Mouse (Mus musculus) heart, embryonic 13.5 days (tissue): ENCODE data around the gene Fbxo34. TPM values are rescaled to one million over a fixed set of nuclear protein-coding genes. Genes with fewer than 3 reads are reported as not detected.

Experiments used
- ATAC-seq: fragments of 200-750 bp; cut with Nextera tagmentation; 2 replicates; pipeline ENCODE4 v1.8.0; 2017; ENCODE audit warnings: moderate TSS enrichment; ENCODE audit not compliant: insufficient number of reproducible peaks, low FRiP score, low TSS enrichment; ENCODE audit errors: extremely low read depth
- H3K27ac ChIP-seq: fragments of 300-500 bp; sonication (generic); replicated peaks from 2 replicates; pipeline ENCODE4 v1.5.1; 2015; ENCODE audit warnings: moderate library complexity, mild to moderate bottlenecking, inconsistent platforms
- H3K27me3 ChIP-seq: fragments of 300-500 bp; sonication (generic); replicated peaks from 2 replicates; pipeline ENCODE4 v1.6.1; 2015; ENCODE audit warnings: mild to moderate bottlenecking, inconsistent platforms
- H3K36me3 ChIP-seq: fragments of 300-500 bp; sonication (generic); 2 replicates; pipeline ENCODE4 v1.6.1; 2015; ENCODE audit warnings: mild to moderate bottlenecking, inconsistent platforms
- H3K4me1 ChIP-seq: fragments of 300-500 bp; sonication (generic); 2 replicates; pipeline ENCODE4 v1.6.1; 2015; ENCODE audit warnings: inconsistent platforms
- H3K4me2 ChIP-seq: fragments of 300-500 bp; sonication (generic); 2 replicates; pipeline ENCODE4 v1.6.1; 2015; ENCODE audit warnings: inconsistent platforms, mild to moderate bottlenecking, moderate library complexity
- H3K4me3 ChIP-seq: fragments of 300-500 bp; sonication (generic); 2 replicates; pipeline ENCODE4 v1.5.1; 2015; ENCODE audit warnings: moderate library complexity, mild to moderate bottlenecking, inconsistent platforms
- H3K9ac ChIP-seq: fragments of 300-500 bp; sonication (generic); 2 replicates; pipeline ENCODE4 v1.6.1; 2015; ENCODE audit warnings: inconsistent platforms, mild to moderate bottlenecking, moderate library complexity
- H3K9me3 ChIP-seq: fragments of 300-500 bp; sonication (generic); 2 replicates; pipeline ENCODE4 v1.6.1; 2016; ENCODE audit warnings: inconsistent platforms
- WGBS: fragments of 180-500 bp; shearing (Covaris S2); methylation state at CpG from one replicate; pipeline ENCODE4 v1.1.7; 2015; ENCODE audit warnings: mixed read lengths; 5-methylcytosine and 5-hydroxymethylcytosine counted together
- polyA plus RNA-seq: library from polyadenylated mRNA; unstranded; fragments of >200 nt; fragmentation: Nextera tagmentation; extraction: Ambion mirVana; gene quantifications from 2 replicates; pipeline ENCODE4 v1.2.1, GENCODE M21; 2015

Fbxo34 gene
- polyA plus RNA-seq, 1 experiment from 2014 or later: 16.0 TPM

DNA sequence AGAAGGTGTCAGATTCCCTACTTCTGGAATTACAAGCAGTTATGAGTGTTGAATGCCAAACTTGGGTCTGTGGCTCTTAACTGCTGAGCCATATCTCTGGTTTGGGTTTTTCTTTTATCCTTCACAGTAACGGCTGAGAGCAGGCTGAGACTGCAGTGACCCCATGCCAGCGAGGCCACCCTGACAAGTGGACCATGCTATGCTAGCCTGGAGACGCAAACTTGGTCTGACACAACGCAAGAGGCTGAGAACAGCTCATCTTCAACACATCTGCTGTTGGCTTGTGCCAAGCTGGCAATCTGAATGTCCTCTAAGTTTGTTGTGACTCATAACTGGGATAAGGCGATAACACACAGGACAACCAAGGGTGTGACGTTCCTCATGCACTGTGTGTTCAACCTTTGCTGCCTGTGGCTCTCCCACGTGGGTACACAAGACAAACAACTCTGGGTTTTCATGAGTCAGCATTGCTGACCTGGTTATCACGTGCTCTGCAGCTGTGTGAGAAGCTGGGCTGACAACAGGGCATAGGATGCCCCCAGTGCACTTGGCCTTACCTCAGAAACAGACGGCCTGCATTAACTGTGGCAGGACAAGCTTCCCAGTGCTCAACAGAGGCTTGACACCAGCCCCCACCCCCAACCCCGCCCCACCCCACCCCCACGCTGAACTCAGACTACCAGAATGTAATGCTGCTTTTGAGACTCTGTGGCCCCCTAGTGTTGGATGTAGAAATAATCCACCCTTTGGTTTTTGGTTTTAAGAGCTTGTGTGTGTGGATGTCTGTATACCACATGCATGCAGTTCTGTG, 83.3 kb downstream of the Fbxo34 start:
- no peaks in the 10 kb centered on the region for H3K9me3 ChIP-seq
- H3K4me1 ChIP-seq: peaks cover 25% of the 10 kb centered on the region
- ATAC-seq: peak; percentile 89
- H3K36me3 ChIP-seq: peaks cover 28% of the 10 kb centered on the region
- WGBS: 16% methylated on average over 11 of the region's 11 CpGs
- H3K4me2 ChIP-seq: peak overlapping the region; percentile 41
- peak overlapping the region; percentile 53 for H3K9ac ChIP-seq
- no peak overlapping the region for H3K4me3 ChIP-seq
- no peaks in the 10 kb centered on the region for H3K27me3 ChIP-seq
- H3K27ac ChIP-seq: peak overlapping the region; percentile 79

DNA sequence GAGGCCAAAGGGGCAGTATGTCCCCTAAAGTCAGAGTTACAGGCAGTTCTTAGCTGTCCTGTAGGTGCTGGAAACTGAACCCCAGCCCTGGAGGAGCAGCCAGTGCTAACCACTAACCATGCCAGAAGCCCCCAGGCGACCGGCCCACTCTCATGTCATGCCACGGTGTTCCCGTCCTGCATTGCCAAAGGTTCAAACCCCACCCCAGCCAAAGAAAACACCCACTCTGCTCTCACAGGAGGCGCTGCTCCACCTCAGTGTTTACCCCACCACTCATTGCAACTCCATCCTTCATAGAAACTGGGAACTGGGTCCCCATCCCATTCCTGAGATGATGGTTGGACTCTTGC, 83.9 kb downstream of the Fbxo34 start:
- peak overlapping the region; percentile 79 for H3K27ac ChIP-seq
- peaks cover 31% of the 10 kb centered on the region for H3K36me3 ChIP-seq
- H3K9ac ChIP-seq: peak overlapping the region; percentile 53
- no peaks in the 10 kb centered on the region for H3K27me3 ChIP-seq
- no peaks in the 10 kb centered on the region for H3K9me3 ChIP-seq
- 84% methylated on average over 5 of the region's 5 CpGs for WGBS
- peak overlapping the region; percentile 41 for H3K4me2 ChIP-seq
- ATAC-seq: no peak
- peaks cover 25% of the 10 kb centered on the region for H3K4me1 ChIP-seq
- no peak overlapping the region for H3K4me3 ChIP-seq

DNA sequence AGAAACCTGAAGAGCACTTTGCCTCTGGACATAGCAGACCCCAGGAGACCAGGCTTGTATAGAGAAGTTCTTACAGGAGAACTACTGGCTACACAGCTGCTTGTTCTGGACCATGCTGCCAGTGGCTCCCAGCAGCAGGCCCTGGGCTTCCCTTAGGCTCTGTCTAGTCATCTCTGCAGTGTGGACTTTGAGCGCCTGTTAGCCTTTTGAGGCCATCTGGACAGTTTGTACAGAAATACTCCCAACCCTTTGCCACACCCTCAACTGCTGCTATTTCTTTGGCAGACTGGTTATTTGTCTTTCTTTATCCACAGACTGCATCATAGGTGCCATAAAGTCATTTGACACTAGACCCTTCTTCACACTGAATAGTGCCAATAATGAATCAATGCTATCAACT, 84.9 kb downstream of the Fbxo34 start:
- Histone ChIP-seq H3K27ac (peak overlapping the region; percentile 79; the same call in 1 of the 2 replicates), H3K27me3 (no peaks in the 10 kb centered on the region), H3K9ac (no peak overlapping the region), H3K9me3 (no peaks in the 10 kb centered on the region; the same call in 1 of the 2 replicates), H3K4me3 (no peak overlapping the region), H3K36me3 (peaks cover 36% of the 10 kb centered on the region), H3K4me2 (no peak overlapping the region), H3K4me1 (peaks cover 25% of the 10 kb centered on the region)
- 84% methylated on average over 1 of the region's 1 CpGs for WGBS
- no peak for ATAC-seq

DNA sequence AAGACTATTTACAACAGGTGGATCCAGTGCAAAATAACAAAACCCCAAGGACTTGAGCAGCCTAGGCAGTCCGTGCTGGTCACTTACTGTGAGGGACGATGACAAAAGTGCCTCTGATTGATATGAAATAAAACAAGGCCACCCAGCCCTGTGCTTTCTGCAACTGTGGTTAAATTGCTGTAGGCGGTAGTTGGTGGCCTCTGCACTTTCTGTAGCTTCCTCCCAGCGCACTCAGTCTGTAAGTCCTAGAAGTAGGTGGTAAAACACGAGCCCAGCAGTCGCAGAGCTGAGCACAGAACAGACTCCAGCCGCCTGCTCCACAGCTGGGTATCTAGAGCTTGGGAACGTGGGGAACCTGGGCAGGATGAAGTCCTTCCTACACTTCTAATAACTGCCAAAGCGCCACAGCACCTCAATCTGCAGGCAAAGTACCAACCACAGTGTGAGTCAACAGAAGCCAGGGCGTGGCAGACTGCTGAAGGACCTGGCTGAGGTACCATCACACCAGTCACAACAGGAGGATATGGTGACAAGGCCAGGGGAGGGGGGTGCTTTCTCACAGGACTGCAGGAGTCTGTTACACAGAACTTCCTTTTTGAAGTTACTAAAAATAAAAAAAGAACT, 91.2 kb downstream of the Fbxo34 start:
- ATAC-seq: no peak
- no peak overlapping the region for H3K9ac ChIP-seq
- no peak overlapping the region for H3K27ac ChIP-seq
- no peak overlapping the region for H3K4me3 ChIP-seq
- WGBS: 85% methylated on average over 10 of the region's 10 CpGs
- H3K4me2 ChIP-seq: no peak overlapping the region
- H3K36me3 ChIP-seq: peaks cover 75% of the 10 kb centered on the region
- no peaks in the 10 kb centered on the region for H3K27me3 ChIP-seq
- H3K9me3 ChIP-seq: no peaks in the 10 kb centered on the region; the same call in 1 of the 2 replicates
- 0 out of 2 replicates have a peak, but pooled peaks cover 5% of the 10 kb centered on the region for H3K4me1 ChIP-seq

DNA sequence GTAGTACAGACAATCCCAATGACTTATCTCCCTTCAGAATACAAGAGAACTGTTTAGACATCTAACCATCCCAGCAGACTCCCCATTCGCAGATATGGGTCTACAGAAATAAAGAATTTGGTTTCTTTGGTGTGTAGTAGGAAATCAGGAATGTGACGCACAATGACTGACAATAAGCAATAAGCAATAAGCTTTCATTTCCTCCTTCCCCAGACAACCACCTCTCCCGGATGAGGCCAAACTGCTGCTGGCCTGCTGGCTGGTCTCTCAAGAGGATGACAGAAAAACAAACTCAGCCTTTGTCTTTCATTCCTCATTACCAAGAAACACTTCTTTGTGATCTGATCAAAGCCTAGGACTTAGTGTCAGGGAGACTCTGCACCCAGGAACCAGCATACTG, 92.1 kb downstream of the Fbxo34 start:
- no peak for ATAC-seq

DNA sequence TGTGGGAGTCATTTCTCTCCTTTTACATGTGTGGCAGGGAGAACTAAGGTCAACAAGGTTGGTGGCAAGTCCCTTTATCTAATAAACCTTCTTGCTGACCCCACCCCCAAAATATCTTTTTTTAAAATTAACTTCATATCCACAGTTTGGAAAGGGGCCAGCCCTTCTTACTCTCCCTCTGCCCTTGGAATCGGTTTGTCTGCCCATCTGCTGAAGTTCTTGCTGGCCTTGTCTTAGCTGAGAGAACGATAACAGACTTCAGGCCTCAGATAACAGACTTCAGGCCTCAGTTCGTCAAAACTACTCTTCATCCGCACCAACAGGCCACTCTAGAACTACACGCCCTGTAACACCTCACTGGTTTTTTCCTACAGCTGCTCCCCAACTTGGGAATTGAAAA, 94.1 kb downstream of the Fbxo34 start:
- no peak for ATAC-seq
- H3K27ac ChIP-seq: no peak overlapping the region
- H3K4me1 ChIP-seq: 0 out of 2 replicates have a peak, but pooled peaks cover 5% of the 10 kb centered on the region
- 51% methylated on average over 5 of the region's 5 CpGs for WGBS
- peaks cover 98% of the 10 kb centered on the region for H3K36me3 ChIP-seq
- no peaks in the 10 kb centered on the region for H3K27me3 ChIP-seq
- H3K4me3 ChIP-seq: no peak overlapping the region
- no peak overlapping the region for H3K4me2 ChIP-seq
- 0 out of 2 replicates have a peak overlapping the region, but pooled peaks have one; percentile 14 for H3K9ac ChIP-seq
- no peaks in the 10 kb centered on the region; the same call in 1 of the 2 replicates for H3K9me3 ChIP-seq

More for the DNA sequence above, 92.1 kb downstream of the Fbxo34 start:
- Histone ChIP-seq H3K27ac (no peak overlapping the region), H3K9me3 (no peaks in the 10 kb centered on the region; the same call in 1 of the 2 replicates), H3K9ac (no peak overlapping the region), H3K36me3 (peaks cover 84% of the 10 kb centered on the region), H3K4me2 (no peak overlapping the region), H3K4me3 (no peak overlapping the region), H3K4me1 (0 out of 2 replicates have a peak, but pooled peaks cover 5% of the 10 kb centered on the region), H3K27me3 (no peaks in the 10 kb centered on the region)
- WGBS: 87% methylated on average over 3 of the region's 3 CpGs

DNA sequence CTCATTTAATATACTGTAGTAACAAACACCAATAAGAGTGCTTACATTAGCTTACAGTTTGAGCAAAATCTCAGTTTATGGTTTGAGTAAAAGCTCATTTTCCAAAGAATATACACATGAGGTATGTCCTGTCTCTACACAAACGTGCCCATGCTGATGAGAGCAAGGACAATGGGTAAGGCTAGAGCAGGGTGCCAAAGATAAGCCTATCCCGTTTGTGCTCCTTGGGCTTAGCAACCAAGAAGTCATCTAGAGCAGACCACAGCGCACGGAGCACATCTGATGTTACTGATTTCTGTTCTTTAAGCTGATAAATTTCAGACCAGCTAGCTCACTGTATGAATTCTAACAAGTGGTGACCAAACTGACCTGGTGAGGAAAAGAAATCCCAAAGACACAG, 94.7 kb downstream of the Fbxo34 start:
- Histone ChIP-seq H3K27ac (no peak overlapping the region), H3K9me3 (no peaks in the 10 kb centered on the region), H3K27me3 (no peaks in the 10 kb centered on the region), H3K9ac (no peak overlapping the region), H3K36me3 (peaks cover 97% of the 10 kb centered on the region), H3K4me3 (no peak overlapping the region), H3K4me2 (no peak overlapping the region), H3K4me1 (0 out of 2 replicates have a peak, but pooled peaks cover 5% of the 10 kb centered on the region)
- ATAC-seq: no peak
- 78% methylated on average over 4 of the region's 4 CpGs for WGBS

DNA sequence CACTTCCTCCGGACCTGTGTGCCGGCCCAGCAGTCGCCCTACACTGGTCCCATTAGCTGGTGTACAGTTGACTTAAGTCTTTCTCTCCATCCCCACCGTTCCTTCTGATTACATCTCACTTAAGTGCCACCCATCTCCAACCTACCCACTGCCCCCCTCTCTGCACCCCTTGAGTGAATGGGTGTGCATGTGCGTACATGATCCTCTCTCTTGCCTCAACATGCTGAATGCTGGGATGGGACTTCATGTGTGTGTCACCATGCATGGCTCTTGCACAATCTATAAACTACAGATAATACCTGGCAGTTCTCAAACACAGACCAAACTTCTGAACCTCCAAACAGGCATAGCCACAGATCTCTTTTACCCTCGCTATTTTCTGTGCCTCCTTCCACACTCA, 101.4 kb downstream of the Fbxo34 start:
- ATAC-seq: no peak
- H3K27ac ChIP-seq: no peak overlapping the region
- H3K9ac ChIP-seq: no peak overlapping the region
- H3K36me3 ChIP-seq: peaks cover 96% of the 10 kb centered on the region
- WGBS: 89% methylated on average over 6 of the region's 6 CpGs
- no peak overlapping the region for H3K4me2 ChIP-seq
- H3K27me3 ChIP-seq: no peaks in the 10 kb centered on the region
- no peaks in the 10 kb centered on the region for H3K9me3 ChIP-seq
- H3K4me3 ChIP-seq: no peak overlapping the region
- no peaks in the 10 kb centered on the region for H3K4me1 ChIP-seq

DNA sequence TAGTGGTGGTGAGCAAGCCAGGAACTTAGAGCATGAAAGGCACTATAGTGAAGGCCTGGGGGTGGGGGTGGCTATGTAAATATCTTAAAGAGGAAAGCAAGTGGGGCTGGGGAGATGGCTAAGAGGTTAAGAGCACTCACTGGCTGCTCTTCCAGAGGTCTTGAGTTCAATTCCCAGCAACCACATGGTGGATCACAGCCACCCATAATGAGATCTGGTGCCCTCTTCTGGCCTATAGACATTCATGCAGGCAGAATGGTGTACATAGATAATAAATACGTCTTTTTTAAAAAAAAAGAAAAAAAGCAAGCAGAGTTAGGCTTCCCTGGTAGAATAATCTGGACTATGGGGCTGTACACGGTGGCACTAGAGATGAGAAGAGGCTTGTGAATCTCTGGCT, 103.2 kb downstream of the Fbxo34 start:
- ATAC-seq: no peak
- Histone ChIP-seq H3K36me3 (peaks cover 90% of the 10 kb centered on the region), H3K4me1 (no peaks in the 10 kb centered on the region)

DNA sequence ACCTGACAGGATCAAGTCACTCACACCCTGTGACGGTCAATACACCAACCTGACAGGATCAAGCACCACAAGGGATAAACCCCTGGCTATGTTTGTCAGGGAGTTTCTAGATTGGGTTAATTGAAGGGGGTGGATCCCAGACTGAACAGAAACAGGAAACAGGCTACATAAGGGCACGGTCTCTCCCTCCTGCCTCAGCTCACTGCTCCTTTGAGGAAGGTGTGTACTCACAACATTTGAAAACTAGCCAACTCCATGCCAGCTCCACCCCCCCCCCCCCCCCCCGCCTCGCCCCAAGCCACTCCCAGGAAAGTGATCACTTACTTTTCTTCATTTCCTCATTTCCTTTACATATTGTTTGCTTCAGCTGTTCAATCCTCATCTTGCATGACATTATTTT, 104.0 kb downstream of the Fbxo34 start:
- H3K36me3 ChIP-seq: peaks cover 86% of the 10 kb centered on the region
- H3K9me3 ChIP-seq: no peaks in the 10 kb centered on the region
- WGBS: 70% methylated on average over 3 of the region's 4 CpGs
- H3K9ac ChIP-seq: no peak overlapping the region
- H3K27me3 ChIP-seq: no peaks in the 10 kb centered on the region
- no peaks in the 10 kb centered on the region for H3K4me1 ChIP-seq
- ATAC-seq: no peak
- no peak overlapping the region for H3K4me2 ChIP-seq
- no peak overlapping the region for H3K4me3 ChIP-seq
- H3K27ac ChIP-seq: no peak overlapping the region

More for the DNA sequence above, 103.2 kb downstream of the Fbxo34 start:
- Histone ChIP-seq H3K9ac (no peak overlapping the region), H3K4me3 (no peak overlapping the region), H3K9me3 (no peaks in the 10 kb centered on the region), H3K4me2 (no peak overlapping the region), H3K27me3 (no peaks in the 10 kb centered on the region), H3K27ac (no peak overlapping the region)
- 91% methylated on average over 2 of the region's 2 CpGs for WGBS

DNA sequence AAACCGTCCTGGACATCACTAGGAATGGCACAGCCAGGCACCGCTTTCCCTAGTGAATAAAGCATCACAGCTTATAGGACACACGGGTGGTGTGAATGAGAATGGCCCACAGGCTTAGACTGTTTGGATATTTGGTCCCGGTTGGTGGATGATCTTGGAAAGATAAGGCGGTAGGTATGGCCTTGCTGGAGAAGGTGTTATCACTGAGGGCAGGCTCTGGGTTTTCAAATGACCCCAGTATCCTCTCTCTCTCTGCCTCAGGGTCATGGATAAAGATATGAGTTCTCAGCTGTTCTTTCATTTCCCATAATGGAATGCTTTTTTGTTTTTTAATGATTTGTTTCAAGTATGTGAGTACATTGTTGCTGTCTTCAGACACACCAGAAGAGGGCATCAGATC, 105.0 kb downstream of the Fbxo34 start:
- Histone ChIP-seq H3K4me2 (no peak overlapping the region), H3K9ac (no peak overlapping the region), H3K4me1 (no peaks in the 10 kb centered on the region), H3K9me3 (no peaks in the 10 kb centered on the region), H3K27me3 (no peaks in the 10 kb centered on the region), H3K36me3 (peaks cover 85% of the 10 kb centered on the region), H3K27ac (no peak overlapping the region), H3K4me3 (no peak overlapping the region)
- WGBS: 89% methylated on average over 5 of the region's 5 CpGs
- no peak for ATAC-seq
